Mouse (Mus musculus) liver, postnatal 0 days (tissue): ENCODE data around the gene Grcc10. TPM values are rescaled to one million over a fixed set of nuclear protein-coding genes. Genes with fewer than 3 reads are reported as not detected.

Source experiments
- ATAC-seq: fragments of 200-750 bp; cut with Nextera tagmentation; 2 replicates; pipeline ENCODE4 v1.8.0; 2017; ENCODE audit warnings: mild to moderate bottlenecking, moderate library complexity
- DNase-seq: peaks from one replicate; pipeline ENCODE4 v3.0.0-alpha.2; 2016
- H3K27ac ChIP-seq: fragments of 300-500 bp; sonication (generic); 2 replicates; pipeline ENCODE4 v1.5.1; 2014; ENCODE audit warnings: antibody characterized with exemption, moderate library complexity, mild to moderate bottlenecking, low read depth
- H3K27me3 ChIP-seq: fragments of 300-500 bp; sonication (generic); 2 replicates; pipeline ENCODE4 v1.6.1; 2014; ENCODE audit warnings: low read length, control low read depth, mixed read lengths; ENCODE audit not compliant: insufficient read depth
- H3K36me3 ChIP-seq: fragments of 300-500 bp; sonication (generic); replicated peaks from 2 replicates; pipeline ENCODE4 v1.6.1; 2014; ENCODE audit warnings: mild to moderate bottlenecking, control low read depth, low read length, moderate library complexity, mixed read lengths; ENCODE audit not compliant: insufficient read depth
- H3K4me1 ChIP-seq: fragments of 300-500 bp; sonication (generic); 2 replicates; pipeline ENCODE4 v1.6.1; 2014; ENCODE audit warnings: antibody characterized with exemption, mild to moderate bottlenecking, control low read depth; ENCODE audit not compliant: insufficient read depth
- H3K4me2 ChIP-seq: fragments of 300-500 bp; sonication (generic); 2 replicates; pipeline ENCODE4 v1.6.1; 2014; ENCODE audit warnings: low read depth, mild to moderate bottlenecking, low read length, moderate library complexity, mixed read lengths
- H3K4me3 ChIP-seq: fragments of 300-500 bp; sonication (generic); 2 replicates; pipeline ENCODE4 v1.5.1; 2014; ENCODE audit warnings: low read depth, low read length
- H3K9ac ChIP-seq: fragments of 300-500 bp; sonication (generic); replicated peaks from 2 replicates; pipeline ENCODE4 v1.6.1; 2014; ENCODE audit warnings: mild to moderate bottlenecking, moderate library complexity
- H3K9me3 ChIP-seq: fragments of 300-500 bp; sonication (generic); 2 replicates; pipeline ENCODE4 v1.6.1; 2016; ENCODE audit warnings: mild to moderate bottlenecking, control low read depth, low read length, mixed read lengths
- CTCF ChIP-seq: sonication (generic); IDR thresholded peaks from 2 replicates; pipeline ENCODE4 v1.5.1; 2016; ENCODE audit warnings: antibody characterized with exemption, low read depth
- EP300 ChIP-seq: IDR thresholded peaks from 2 replicates; pipeline ENCODE4 v1.6.1; 2016; ENCODE audit warnings: antibody characterized with exemption, low read depth, mild to moderate bottlenecking
- WGBS: fragments of 180-500 bp; shearing (Covaris S2); extraction: QIAGEN DNeasy Blood & Tissue Kit; methylation state at CpG from one replicate; pipeline ENCODE4 v1.1.7; 2014; ENCODE audit not compliant: insufficient replicate concordance; 5-methylcytosine and 5-hydroxymethylcytosine counted together
- polyA plus RNA-seq: library from polyadenylated mRNA; unstranded; fragments of >200 nt; fragmentation: Nextera tagmentation; extraction: Ambion mirVana; gene quantifications from 2 replicates; pipeline ENCODE4 v1.2.1, GENCODE M21; 2015

Gene Grcc10
- polyA plus RNA-seq, 1 experiment from 2014 or later: 148 TPM

GRCm38 (mm10) chr6:124780917-124781316, 39.7 kb upstream of the Grcc10 start:
- DNase-seq (no peak), ATAC-seq (no peak)
- Histone ChIP-seq H3K4me1 (peaks cover 12% of the 10 kb centered on the region), H3K4me3 (no peak overlapping the region), H3K4me2 (no peak overlapping the region), H3K27me3 (0 out of 2 replicates have a peak, but pooled peaks cover 5% of the 10 kb centered on the region), H3K9me3 (no peaks in the 10 kb centered on the region), H3K27ac (no peak overlapping the region), H3K9ac (no peak overlapping the region), H3K36me3 (no peaks in the 10 kb centered on the region)
- no peak for TF ChIP-seq EP300
- TF ChIP-seq CTCF: no peak
- WGBS: 75% methylated on average over 7 of the region's 7 CpGs

GRCm38 (mm10) chr6:124779984-124780416, 38.8 kb upstream of the Grcc10 start:
- no peak overlapping the region for H3K9ac ChIP-seq
- DNase-seq (no peak), ATAC-seq (no peak)
- no peak overlapping the region for H3K27ac ChIP-seq
- no peaks in the 10 kb centered on the region for H3K9me3 ChIP-seq
- 0 out of 2 replicates have a peak, but pooled peaks cover 5% of the 10 kb centered on the region for H3K27me3 ChIP-seq
- H3K36me3 ChIP-seq: no peaks in the 10 kb centered on the region
- H3K4me3 ChIP-seq: peak overlapping the region; percentile 33
- H3K4me1 ChIP-seq: peaks cover 12% of the 10 kb centered on the region
- WGBS: 15% methylated on average over 10 of the region's 10 CpGs
- no peak for TF ChIP-seq EP300
- TF ChIP-seq CTCF: no peak
- H3K4me2 ChIP-seq: peak overlapping the region; percentile 61

GRCm38 (mm10) chr6:124779222-124779983, 38.2 kb upstream of the Grcc10 start, which contains the start of gene Lrrc23:
Lrrc23 (minus strand) TSS chr6:124779727.
- DNase-seq (no peak), ATAC-seq (peak; percentile 17; the same call in 1 of the 2 replicates)
- Histone ChIP-seq H3K9me3 (no peaks in the 10 kb centered on the region), H3K4me2 (peak within 1 kb of the TSS; percentile 61), H3K9ac (no peak within 1 kb of the TSS), H3K4me1 (peaks cover 12% of the 10 kb centered on the region), H3K27ac (no peak within 1 kb of the TSS), H3K36me3 (no peaks in the 10 kb centered on the region), H3K4me3 (peak within 1 kb of the TSS; percentile 33), H3K27me3 (0 out of 2 replicates have a peak, but pooled peaks cover 5% of the 10 kb centered on the region)
- 3% methylated on average over 23 of the region's 23 CpGs for WGBS
- TF ChIP-seq CTCF (no peak), EP300 (no peak)

- H3K27me3 ChIP-seq: peaks cover 21% of the 10 kb centered on the region
- WGBS: 80% methylated on average over 15 of the region's 15 CpGs
Measured at GRCm38 (mm10) chr6:124770511-124770910, 29.3 kb upstream of the Grcc10 start.

GRCm38 (mm10) chr6:124770013-124770412, 28.8 kb upstream of the Grcc10 start:
- H3K9me3 ChIP-seq: no peaks in the 10 kb centered on the region
- TF ChIP-seq CTCF (no peak), EP300 (no peak)
- 0 out of 2 replicates have a peak, but pooled peaks cover 7% of the 10 kb centered on the region for H3K4me1 ChIP-seq
- peaks cover 21% of the 10 kb centered on the region for H3K27me3 ChIP-seq
- H3K36me3 ChIP-seq: no peaks in the 10 kb centered on the region
- WGBS: 39% methylated on average over 7 of the region's 7 CpGs
- H3K4me2 ChIP-seq: peak overlapping the region; percentile 78; the same call in 1 of the 2 replicates
- no peak overlapping the region for H3K9ac ChIP-seq
- DNase-seq (no peak), ATAC-seq (no peak)
- H3K27ac ChIP-seq: no peak overlapping the region
- H3K4me3 ChIP-seq: no peak overlapping the region

More at GRCm38 (mm10) chr6:124770511-124770910, 29.3 kb upstream of the Grcc10 start:
- Histone ChIP-seq H3K36me3 (no peaks in the 10 kb centered on the region), H3K4me3 (no peak overlapping the region), H3K27ac (no peak overlapping the region), H3K9me3 (no peaks in the 10 kb centered on the region), H3K4me2 (no peak overlapping the region), H3K4me1 (0 out of 2 replicates have a peak, but pooled peaks cover 7% of the 10 kb centered on the region), H3K9ac (no peak overlapping the region)
- TF ChIP-seq CTCF (no peak), EP300 (no peak)
- no peak for ATAC-seq
- DNase-seq: no peak

- WGBS: 2% methylated on average over 47 of the region's 54 CpGs
- DNase-seq: peak; percentile 55
Measured at GRCm38 (mm10) chr6:124769101-124769765, 28.1 kb upstream of the Grcc10 start, which contains the start of gene Eno2. Eno2 (minus strand) TSS chr6:124769673.

More at GRCm38 (mm10) chr6:124769101-124769765, 28.1 kb upstream of the Grcc10 start, which contains the start of gene Eno2:
- ATAC-seq: peak; percentile 45; the same call in 1 of the 2 replicates
- Histone ChIP-seq H3K27ac (no peak within 1 kb of the TSS), H3K4me3 (peak within 1 kb of the TSS; percentile 48), H3K4me1 (0 out of 2 replicates have a peak, but pooled peaks cover 7% of the 10 kb centered on the region), H3K9me3 (no peaks in the 10 kb centered on the region), H3K36me3 (no peaks in the 10 kb centered on the region), H3K4me2 (peak within 1 kb of the TSS; percentile 78), H3K27me3 (peaks cover 21% of the 10 kb centered on the region), H3K9ac (peak within 1 kb of the TSS; percentile 31)
- TF ChIP-seq CTCF: no peak
- no peak for TF ChIP-seq EP300
